Mouse (Mus musculus): ENCODE results near the gene Gba2. TPM values are rescaled to one million over a fixed set of nuclear protein-coding genes. Genes with fewer than 3 reads are reported as not detected.

Gba2 gene
- total RNA-seq, 1 experiment from 2014 or later = 9.7 TPM

GRCm38 (mm10) chr4:43584444-43585416, 6.1 kb upstream of the Gba2 start, which contains the start of gene Msmp:
TSS of gene Msmp (minus strand) at chr4:43584494.
- ATAC-seq (replicated peaks; ENCODE audit: insufficient number of reproducible peaks, low FRiP score, low TSS enrichment, poor library complexity, severe bottlenecking) = no peak

- ATAC-seq (replicated peaks; ENCODE audit: insufficient number of reproducible peaks, low FRiP score, low TSS enrichment, poor library complexity, severe bottlenecking) = no peak
Measured at GRCm38 (mm10) chr4:43583421-43583820, 4.7 kb upstream of the Gba2 start.

- no peak for ATAC-seq (replicated peaks; ENCODE audit: insufficient number of reproducible peaks, low FRiP score, low TSS enrichment, poor library complexity, severe bottlenecking)
Measured at GRCm38 (mm10) chr4:43582241-43582640, 3.6 kb upstream of the Gba2 start.

- no peak for ATAC-seq (replicated peaks; ENCODE audit: insufficient number of reproducible peaks, low FRiP score, low TSS enrichment, poor library complexity, severe bottlenecking)
Measured at GRCm38 (mm10) chr4:43581381-43581780, 2.7 kb upstream of the Gba2 start.

- no peak for ATAC-seq (replicated peaks; ENCODE audit: insufficient number of reproducible peaks, low FRiP score, low TSS enrichment, poor library complexity, severe bottlenecking)
Measured at GRCm38 (mm10) chr4:43580721-43581120, 2.0 kb upstream of the Gba2 start.

- no peak for ATAC-seq (replicated peaks; ENCODE audit: insufficient number of reproducible peaks, low FRiP score, low TSS enrichment, poor library complexity, severe bottlenecking)
Measured at GRCm38 (mm10) chr4:43579731-43580130, 1.1 kb upstream of the Gba2 start.

- no peak for ATAC-seq (replicated peaks; ENCODE audit: insufficient number of reproducible peaks, low FRiP score, low TSS enrichment, poor library complexity, severe bottlenecking)
Measured at GRCm38 (mm10) chr4:43579256-43579655, 583 bp upstream of the Gba2 start.

- no peak for ATAC-seq (replicated peaks; ENCODE audit: insufficient number of reproducible peaks, low FRiP score, low TSS enrichment, poor library complexity, severe bottlenecking)
Measured at GRCm38 (mm10) chr4:43577237-43577881, 1.3 kb downstream of the Gba2 start.

- no peak for ATAC-seq (replicated peaks; ENCODE audit: insufficient number of reproducible peaks, low FRiP score, low TSS enrichment, poor library complexity, severe bottlenecking)
Measured at GRCm38 (mm10) chr4:43575356-43575755, 3.3 kb downstream of the Gba2 start.

GRCm38 (mm10) chr4:43573561-43573960, 5.1 kb downstream of the Gba2 start:
- ATAC-seq (replicated peaks; ENCODE audit: insufficient number of reproducible peaks, low FRiP score, low TSS enrichment, poor library complexity, severe bottlenecking) = no peak

- no peak for ATAC-seq (replicated peaks; ENCODE audit: insufficient number of reproducible peaks, low FRiP score, low TSS enrichment, poor library complexity, severe bottlenecking)
Measured at GRCm38 (mm10) chr4:43571395-43572045, 7.2 kb downstream of the Gba2 start.

GRCm38 (mm10) chr4:43567140-43567539, 11.5 kb downstream of the Gba2 start:
- no peak for ATAC-seq (replicated peaks; ENCODE audit: insufficient number of reproducible peaks, low FRiP score, low TSS enrichment, poor library complexity, severe bottlenecking)

GRCm38 (mm10) chr4:43564231-43564630, 14.4 kb downstream of the Gba2 start:
- ATAC-seq (replicated peaks; ENCODE audit: insufficient number of reproducible peaks, low FRiP score, low TSS enrichment, poor library complexity, severe bottlenecking) = no peak

- ATAC-seq (replicated peaks; ENCODE audit: insufficient number of reproducible peaks, low FRiP score, low TSS enrichment, poor library complexity, severe bottlenecking) = no peak
Measured at GRCm38 (mm10) chr4:43563601-43563875, 15.1 kb downstream of the Gba2 start.

- no peak for ATAC-seq (replicated peaks; ENCODE audit: insufficient number of reproducible peaks, low FRiP score, low TSS enrichment, poor library complexity, severe bottlenecking)
Measured at GRCm38 (mm10) chr4:43562769-43563600, 15.7 kb downstream of the Gba2 start.

- ATAC-seq (replicated peaks; ENCODE audit: insufficient number of reproducible peaks, low FRiP score, low TSS enrichment, poor library complexity, severe bottlenecking) = peak; percentile 66
Measured at GRCm38 (mm10) chr4:43561997-43562768, 16.5 kb downstream of the Gba2 start, which contains the start of the genes Creb3 and Tln1. TSS of gene Creb3 (plus strand) at chr4:43562332. TSS of gene Tln1 (minus strand) at chr4:43562691.

- no peak for ATAC-seq (replicated peaks; ENCODE audit: insufficient number of reproducible peaks, low FRiP score, low TSS enrichment, poor library complexity, severe bottlenecking)
Measured at GRCm38 (mm10) chr4:43561436-43561996, 17.2 kb downstream of the Gba2 start.

- no peak for ATAC-seq (replicated peaks; ENCODE audit: insufficient number of reproducible peaks, low FRiP score, low TSS enrichment, poor library complexity, severe bottlenecking)
Measured at GRCm38 (mm10) chr4:43560976-43561375, 17.7 kb downstream of the Gba2 start.
